Mouse (Mus musculus) erythroblast, embryonic 14.5 days (primary cell): ENCODE data around the gene Cpvl.

Source experiments
- GATA1 ChIP-seq: IDR thresholded peaks from 2 replicates; pipeline ENCODE4 v1.6.1; 2012; ENCODE audit warnings: low read length, inconsistent platforms, mixed read lengths
- TAL1 ChIP-seq: IDR thresholded peaks from 3 replicates; pipeline ENCODE4 v1.6.1; 2012; ENCODE audit warnings: low read length, inconsistent platforms, mixed read lengths

DNA sequence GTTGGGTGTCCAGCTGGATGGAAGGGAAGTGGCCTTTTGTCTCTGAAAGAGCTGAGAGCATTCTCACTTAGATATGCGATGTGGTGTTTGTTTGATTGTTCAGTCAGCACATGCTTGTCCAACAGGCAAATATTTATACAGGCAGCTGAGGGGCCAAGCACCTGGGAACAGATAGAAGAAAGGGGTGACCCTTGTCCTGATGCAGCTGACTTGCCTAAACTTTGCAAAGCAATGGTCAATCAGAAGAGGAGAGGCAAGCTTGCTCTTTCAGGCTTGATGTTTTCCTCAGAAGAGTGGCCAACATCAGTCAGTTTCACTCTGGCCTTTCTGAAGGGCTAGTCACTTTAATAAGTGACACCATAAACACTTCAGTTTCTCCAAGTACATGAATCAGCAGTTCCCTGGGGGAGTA is 72.4 kb downstream of the Cpvl start:
- TF ChIP-seq GATA1 = no peak
- no peak for TF ChIP-seq TAL1
